Mouse (Mus musculus) hematopoietic multipotent progenitor cell, adult 10-12 weeks (in vitro differentiated cells): Measurements from ENCODE around the gene Exoc6b. TPM values are rescaled to one million over a fixed set of nuclear protein-coding genes. Genes with fewer than 3 reads are reported as not detected.

Source experiments
- polyA plus RNA-seq: library from polyadenylated mRNA; stranded (reverse); fragments of >175 nt; gene quantifications from 2 replicates; pipeline ENCODE4 v1.2.3, GENCODE M21; 2012; ENCODE audit warnings: low replicate concordance

Exoc6b gene
- polyA plus RNA-seq, result 2.6 and 5.9 TPM in 2 replicates

DNA sequence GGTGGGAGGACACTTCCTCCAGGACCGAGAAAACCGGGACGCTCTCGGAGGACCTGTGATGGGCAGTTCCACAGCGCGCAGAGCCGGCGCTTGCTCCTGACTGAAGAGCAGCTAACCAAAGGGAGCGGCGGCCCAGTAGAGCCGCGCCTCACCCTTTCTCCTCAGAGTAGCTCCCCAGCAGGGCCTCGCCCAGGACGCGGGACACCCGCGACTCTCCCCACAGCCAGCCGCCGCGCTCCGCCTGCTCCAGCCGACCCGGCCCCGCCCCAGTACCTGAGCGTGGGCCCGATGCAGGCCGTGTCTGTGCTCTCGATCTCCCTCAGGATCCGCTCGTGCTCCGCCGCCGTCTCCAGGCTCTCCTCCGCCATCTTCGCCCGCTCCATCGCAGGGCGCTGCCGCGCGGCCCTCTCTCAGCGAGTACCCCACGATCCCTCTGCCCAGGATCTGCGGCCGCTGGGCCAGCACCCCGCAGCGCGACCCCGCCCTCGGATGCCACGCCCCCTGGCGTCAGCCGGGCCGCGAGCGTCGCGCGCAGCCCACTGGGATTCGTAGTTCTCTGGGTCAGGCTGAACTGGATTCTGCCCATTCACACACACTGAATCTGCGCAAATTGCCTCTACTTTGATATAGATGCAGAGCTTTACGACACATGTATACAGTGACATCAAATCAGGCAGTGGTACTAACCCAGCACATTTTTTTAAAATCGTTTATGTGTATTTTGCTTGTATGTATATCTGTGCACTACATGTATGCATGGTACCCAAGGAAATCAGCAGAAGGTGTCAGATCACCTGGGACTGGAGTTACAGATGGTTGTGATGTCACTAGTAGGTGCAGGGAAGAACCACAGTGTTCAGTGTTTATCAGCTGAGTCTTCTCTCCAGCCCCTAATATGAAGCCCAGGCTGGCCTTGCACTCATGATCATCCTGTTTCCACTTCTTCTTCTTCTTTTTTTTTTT, at the start of gene Exoc6b:
TSS of gene Exoc6b (minus strand) at position 491 of the 963 bp plus-strand sequence.

DNA sequence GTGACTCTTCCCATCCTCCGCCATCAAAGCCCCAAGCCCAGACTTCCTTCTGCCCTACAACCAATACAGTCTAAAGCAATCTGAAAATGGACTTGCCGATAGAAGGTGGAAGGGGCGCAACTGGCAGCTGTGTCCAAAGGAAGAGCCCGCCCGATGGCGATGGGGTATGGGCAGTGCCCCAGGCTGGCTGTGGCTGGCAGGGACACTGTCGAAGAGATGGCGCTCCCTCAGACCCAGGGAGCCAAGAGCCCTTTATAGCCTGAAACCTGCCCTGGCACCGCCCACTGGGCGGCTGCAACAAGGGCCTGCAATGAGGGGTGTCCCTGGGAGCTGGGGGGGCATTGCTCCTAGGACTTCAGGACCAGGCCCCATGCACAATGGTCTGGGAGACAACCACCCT, 475.6 kb downstream of the Exoc6b start, which contains the start of gene Cyp26b1:
TSS of gene Cyp26b1 (minus strand) at position 216 of the 400 bp plus-strand sequence.

Other genes with a start within 250 kb of the Exoc6b start
- gene Spr, start 68.3 kb upstream of the Exoc6b start, polyA plus RNA-seq, result 23.5 and 36.2 TPM in 2 replicates
- not detected in 2 replicates for gene Emx1, start 117.9 kb upstream of the Exoc6b start, polyA plus RNA-seq